Comparison of ENCODE assay signal across 7 mouse cellular contexts in the genomic region with DNA sequence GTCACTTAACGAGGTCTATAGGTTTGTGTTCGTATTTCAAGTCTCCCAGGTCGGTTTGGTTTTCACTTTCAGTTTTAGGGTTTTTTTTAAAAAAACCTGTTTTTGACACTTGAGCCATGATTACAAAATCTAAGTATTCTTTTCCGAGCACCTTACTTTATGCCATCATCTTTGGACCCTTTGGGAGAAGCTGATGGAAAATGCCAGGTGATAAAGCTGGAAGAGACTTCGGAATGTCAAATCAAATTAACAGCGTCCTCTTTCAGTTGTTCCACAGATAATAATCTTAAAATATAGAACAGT. TPM values are rescaled to one million over a fixed set of nuclear protein-coding genes. Genes with fewer than 3 reads are reported as not detected.
A peak's percentile ranks its signal among the peaks of the same experiment; 100 is the strongest.
DNase-seq lines count a peak whose midpoint lies in the region; ATAC-seq and TF ChIP-seq lines count a peak whose summit lies in the region.

No protein-coding gene starts in this region.

- DNase-seq in forebrain, embryonic 11.5 days (ENCODE audit: low spot score): no peak
- no peak for DNase-seq in limb, embryonic 14.5 days (ENCODE audit: low spot score)
- DNase-seq in embryo, embryonic 11 days: no peak
- no peak for DNase-seq in layer of hippocampus, postnatal 36 days

- peaks cover 18% of the 10 kb centered on the region for H3K4me1 ChIP-seq in megakaryocyte, embryonic 14.5 days
- H3K4me1 ChIP-seq in forebrain, embryonic 11.5 days (replicated peaks; ENCODE audit: control insufficient read depth, insufficient read depth, low read length): no peaks in the 10 kb centered on the region
- peaks cover 2% of the 10 kb centered on the region; the same call in 1 of the 2 replicates for H3K4me1 ChIP-seq in limb, embryonic 14.5 days (ENCODE audit: control insufficient read depth, insufficient read depth, low read length)
- H3K4me1 ChIP-seq in stomach, embryonic 15.5 days: no peaks in the 10 kb centered on the region

- H3K27ac ChIP-seq in forebrain, embryonic 11.5 days (ENCODE audit: low read depth, low read length): peak overlapping the region; percentile 64; the same call in 1 of the 2 replicates
- peak overlapping the region; percentile 87 for H3K27ac ChIP-seq in limb, embryonic 14.5 days (replicated peaks; ENCODE audit: low read depth, low read length)
- H3K27ac ChIP-seq in stomach, embryonic 15.5 days: peak overlapping the region; percentile 76

- TF ChIP-seq POLR2A in limb, embryonic 14.5 days (IDR thresholded peaks at IDR 0.05; ENCODE audit: borderline replicate concordance, extremely low read depth, insufficient read depth, insufficient read length): no peak

- no peaks in the 10 kb centered on the region for H3K9me3 ChIP-seq in megakaryocyte, embryonic 14.5 days
- no peaks in the 10 kb centered on the region for H3K9me3 ChIP-seq in forebrain, embryonic 11.5 days (ENCODE audit: control insufficient read depth, low read length)
- H3K9me3 ChIP-seq in limb, embryonic 14.5 days (ENCODE audit: control insufficient read depth, low read length): no peaks in the 10 kb centered on the region
- H3K9me3 ChIP-seq in stomach, embryonic 15.5 days: no peaks in the 10 kb centered on the region

- no peak for ATAC-seq in megakaryocyte, adult 5-6 weeks (ENCODE audit: poor library complexity, severe bottlenecking)
- no peak for ATAC-seq in forebrain, embryonic 11.5 days (replicated peaks; ENCODE audit: low FRiP score)
- no peak for ATAC-seq in limb, embryonic 14.5 days (ENCODE audit: low FRiP score, low read depth)
- ATAC-seq in stomach, embryonic 15.5 days (ENCODE audit: insufficient read depth, low FRiP score, low read depth): no peak

- no peaks in the 10 kb centered on the region for H3K27me3 ChIP-seq in megakaryocyte, embryonic 14.5 days (replicated peaks)
- H3K27me3 ChIP-seq in forebrain, embryonic 11.5 days (ENCODE audit: control insufficient read depth, insufficient read depth, low read length): no peaks in the 10 kb centered on the region
- H3K27me3 ChIP-seq in limb, embryonic 14.5 days (ENCODE audit: control insufficient read depth, insufficient read depth, low read length): no peaks in the 10 kb centered on the region
- H3K27me3 ChIP-seq in stomach, embryonic 15.5 days (replicated peaks): no peaks in the 10 kb centered on the region

- peak overlapping the region; percentile 83 for H3K9ac ChIP-seq in forebrain, embryonic 11.5 days (ENCODE audit: low read length)
- H3K9ac ChIP-seq in limb, embryonic 14.5 days (ENCODE audit: low read depth, low read length, severe bottlenecking): peak overlapping the region; percentile 73
- peak overlapping the region; percentile 63; the same call in 1 of the 2 replicates for H3K9ac ChIP-seq in stomach, embryonic 15.5 days

- peak overlapping the region; percentile 65 for H3K4me2 ChIP-seq in forebrain, embryonic 11.5 days (ENCODE audit: low read depth, low read length, severe bottlenecking)
- peak overlapping the region; percentile 62 for H3K4me2 ChIP-seq in limb, embryonic 14.5 days (replicated peaks; ENCODE audit: low read depth, low read length, severe bottlenecking)
- H3K4me2 ChIP-seq in stomach, embryonic 15.5 days: peak overlapping the region; percentile 49

- 21% methylated on average over 6 of the region's 6 CpGs for WGBS in forebrain, embryonic 11.5 days
- 18% methylated on average over 6 of the region's 6 CpGs for WGBS in limb, embryonic 14.5 days
- 17% methylated on average over 6 of the region's 6 CpGs for WGBS in stomach, embryonic 15.5 days

- H3K4me3 ChIP-seq in megakaryocyte, embryonic 14.5 days (replicated peaks): peak overlapping the region; percentile 99
- peak overlapping the region; percentile 72 for H3K4me3 ChIP-seq in forebrain, embryonic 11.5 days (ENCODE audit: low read depth, low read length)
- peak overlapping the region; percentile 52 for H3K4me3 ChIP-seq in limb, embryonic 14.5 days (replicated peaks; ENCODE audit: low read length)
- H3K4me3 ChIP-seq in stomach, embryonic 15.5 days (replicated peaks): peak overlapping the region; percentile 61

- peaks cover 56% of the 10 kb centered on the region for H3K36me3 ChIP-seq in megakaryocyte, embryonic 14.5 days (replicated peaks; ENCODE audit: low read length)
- H3K36me3 ChIP-seq in forebrain, embryonic 11.5 days (ENCODE audit: control insufficient read depth, insufficient read depth, low read length): no peaks in the 10 kb centered on the region; the same call in 1 of the 2 replicates
- H3K36me3 ChIP-seq in limb, embryonic 14.5 days (ENCODE audit: control insufficient read depth, insufficient read depth, low read length): peaks cover 27% of the 10 kb centered on the region
- H3K36me3 ChIP-seq in stomach, embryonic 15.5 days: peaks cover 10% of the 10 kb centered on the region; the same call in 1 of the 2 replicates

RNA-seq across cellular contexts. Expression of a gene that starts 0.5 kb away (rescaled TPM):
- polyA plus RNA-seq in megakaryocyte, embryonic 14.5 days (2012; ENCODE audit: insufficient read depth, low replicate concordance): 1.6 TPM in 1 of 2 replicates, not detected in the other
- total RNA-seq in megakaryocyte, adult 5-6 weeks (2015): 51.8 and 59.5 TPM in 2 replicates
- 71.4 and 76.1 TPM in 2 replicates for total RNA-seq in megakaryocyte, adult 5-6 weeks (2017)
- polyA plus RNA-seq in forebrain, embryonic 11.5 days (2014; fragmentation: Nextera tagmentation; extraction: Ambion mirVana): 68.7 and 74.6 TPM in 2 replicates
- polyA plus RNA-seq in limb, embryonic 14.5 days (2012; rRNA removed): 42.2 and 50.9 TPM in 2 replicates
- polyA plus RNA-seq in limb, embryonic 14.5 days (2014; fragmentation: Nextera tagmentation; extraction: Ambion mirVana): 87.6 TPM in 2 replicates
- 81.4 and 91.8 TPM in 2 replicates for polyA plus RNA-seq in stomach, embryonic 15.5 days (2015; fragmentation: Nextera tagmentation; extraction: Ambion mirVana)
- 10 to 100 TPM; 40.2 to 40.7 TPM for total RNA-seq in layer of hippocampus, postnatal 36 days (2021)

RNA-seq across cellular contexts. Expression of a gene that starts 30.0 kb away (rescaled TPM):
- 0.21 TPM in 1 of 2 replicates, not detected in the other for polyA plus RNA-seq in megakaryocyte, embryonic 14.5 days (2012; ENCODE audit: insufficient read depth, low replicate concordance)
- total RNA-seq in megakaryocyte, adult 5-6 weeks (2015): 27.4 and 30.5 TPM in 2 replicates
- total RNA-seq in megakaryocyte, adult 5-6 weeks (2017): 25.1 and 41.2 TPM in 2 replicates
- 46.2 and 51.7 TPM in 2 replicates for polyA plus RNA-seq in forebrain, embryonic 11.5 days (2014; fragmentation: Nextera tagmentation; extraction: Ambion mirVana)
- 19.2 and 20.3 TPM in 2 replicates for polyA plus RNA-seq in limb, embryonic 14.5 days (2012; rRNA removed)
- polyA plus RNA-seq in limb, embryonic 14.5 days (2014; fragmentation: Nextera tagmentation; extraction: Ambion mirVana): 26.9 and 28.3 TPM in 2 replicates
- polyA plus RNA-seq in stomach, embryonic 15.5 days (2015; fragmentation: Nextera tagmentation; extraction: Ambion mirVana): 30.9 and 31.3 TPM in 2 replicates
- total RNA-seq in layer of hippocampus, postnatal 36 days (2021): 10 to 100 TPM; 11.4 to 12.1 TPM

Comparison
In these comparisons a context has a peak if more than half of its experiments do, and no peak if none do; other contexts are left out.
1. RNA of a gene that starts 0.5 kb away (polyA plus RNA-seq): 42.2 to 87.6 TPM in limb, embryonic 14.5 days, 81.4 to 91.8 TPM in stomach, embryonic 15.5 days and 68.7 to 74.6 TPM in forebrain, embryonic 11.5 days; 1.6 TPM in megakaryocyte, embryonic 14.5 days; every median in the first group is over 10 times any median in the second.
2. RNA of a gene that starts 30.0 kb away (polyA plus RNA-seq): 46.2 to 51.7 TPM in forebrain, embryonic 11.5 days, 30.9 to 31.3 TPM in stomach, embryonic 15.5 days and 19.2 to 28.3 TPM in limb, embryonic 14.5 days; 0.21 TPM in megakaryocyte, embryonic 14.5 days; every median in the first group is over 10 times any median in the second.
3. Peak in every context shown above with its lines, with median percentiles within 50 percentile points of each other: H3K4me3 ChIP-seq, H3K27ac ChIP-seq, H3K4me2 ChIP-seq and H3K9ac ChIP-seq.